Mouse (Mus musculus): ENCODE results near the gene Lrg1. TPM values are rescaled to one million over a fixed set of nuclear protein-coding genes. Genes with fewer than 3 reads are reported as not detected.

The Lrg1 gene
- total and polyA plus RNA-seq, 3 experiments: not detected

DNA sequence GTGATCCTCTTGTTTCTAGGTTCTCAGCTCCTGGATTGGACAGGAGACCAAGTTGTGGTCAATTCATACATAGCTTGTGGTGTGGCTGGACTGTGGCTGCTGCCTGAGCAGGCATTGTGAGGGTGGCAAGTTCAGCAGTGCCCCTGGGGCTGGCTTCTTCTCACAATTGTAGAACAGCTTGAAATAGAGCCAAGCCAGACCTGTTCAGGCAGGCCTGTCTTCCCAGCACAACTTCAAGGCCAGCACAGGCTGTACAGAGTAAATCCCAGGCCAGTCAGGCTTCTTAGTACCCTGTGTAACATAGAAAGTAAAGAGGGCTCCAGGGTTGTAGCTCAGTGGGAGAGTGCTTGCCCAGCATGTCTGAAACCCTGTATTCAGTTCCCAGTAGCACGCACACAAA is 29.0 kb downstream of the Lrg1 start:
- Histone ChIP-seq H3K9ac (ENCODE audit: control insufficient read depth, low read depth, low read length, poor library complexity, severe bottlenecking) (no peak overlapping the region), H3K79me2 (ENCODE audit: control insufficient read depth, insufficient read depth, low read length, poor library complexity) (no peaks in the 10 kb centered on the region), H3K27me3 (ENCODE audit: control insufficient read depth in 1 of 2, insufficient read depth in 2 of 2, low read length in 2 of 2) (no peaks in the 10 kb centered on the region), H3K36me3 (ENCODE audit: control insufficient read depth in 1 of 2, insufficient read depth in 2 of 2, low read length in 2 of 2) (peaks cover 0 to 5% of the 10 kb centered on the region in 2 experiments; a peak in 2 of 4 replicates), H3K4me3 (ENCODE audit: control insufficient read depth in 1 of 2, insufficient read depth in 1 of 2, low read depth in 2 of 2, low read length in 2 of 2) (no peak overlapping the region), H3K9me3 (replicated peaks; ENCODE audit: insufficient read depth, low read length) (no peaks in the 10 kb centered on the region), H3K27ac (ENCODE audit: control insufficient read depth, low read depth, low read length) (no peak overlapping the region), H3K4me1 (ENCODE audit: control insufficient read depth in 1 of 2, insufficient read depth in 2 of 2, low read length in 2 of 2) (no peaks in the 10 kb centered on the region)
- no peak for DNase-seq (ENCODE audit: low read depth, low spot score)
- TF ChIP-seq MEF2A (IDR thresholded peaks at IDR 0.05; ENCODE audit: extremely low read depth, insufficient replicate concordance, low read depth, low read length, poor library complexity, severe bottlenecking) (no peak), ETS1 (IDR thresholded peaks at IDR 0.05; ENCODE audit: low read depth, low read length) (no peak), SIN3A (IDR thresholded peaks at IDR 0.05; ENCODE audit: low read length) (no peak), TAL1 (IDR thresholded peaks at IDR 0.05; ENCODE audit: low read length) (no peak)

DNA sequence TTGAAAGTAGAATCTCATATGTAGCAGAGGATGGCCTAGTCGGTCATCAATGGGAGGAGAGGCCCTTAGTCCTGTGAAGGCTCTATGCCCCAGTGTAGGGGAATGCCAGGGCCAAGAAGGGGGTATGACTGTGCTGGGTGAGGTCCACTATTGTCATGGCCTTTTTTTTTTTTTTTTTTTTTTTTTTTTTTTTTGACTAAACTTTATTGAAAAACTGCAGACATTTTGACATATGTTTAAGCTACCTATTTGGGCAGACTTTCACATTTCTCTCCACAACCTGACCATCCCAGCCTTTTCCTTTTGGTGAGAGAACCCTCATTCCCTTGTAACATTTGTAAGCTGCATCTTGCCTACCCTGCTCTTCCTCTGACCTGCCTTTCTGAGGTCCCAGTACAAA is 29.5 kb downstream of the Lrg1 start:
- no peaks in the 10 kb centered on the region for H3K9me3 ChIP-seq (replicated peaks; ENCODE audit: insufficient read depth, low read length)
- no peaks in the 10 kb centered on the region for H3K4me1 ChIP-seq (ENCODE audit: control insufficient read depth in 1 of 2, insufficient read depth in 2 of 2, low read length in 2 of 2)
- no peaks in the 10 kb centered on the region for H3K27me3 ChIP-seq (ENCODE audit: control insufficient read depth in 1 of 2, insufficient read depth in 2 of 2, low read length in 2 of 2)
- H3K4me3 ChIP-seq (ENCODE audit: control insufficient read depth in 1 of 2, insufficient read depth in 1 of 2, low read depth in 2 of 2, low read length in 2 of 2): no peak overlapping the region
- DNase-seq (ENCODE audit: low read depth, low spot score): no peak
- TF ChIP-seq SMC3 (IDR thresholded peaks at IDR 0.05; ENCODE audit: low read depth, low read length): no peak
- TF ChIP-seq CHD2 (IDR thresholded peaks at IDR 0.05; ENCODE audit: low read length): no peak
- peak; percentile 96 for TF ChIP-seq ZNF384 (IDR thresholded peaks at IDR 0.05; ENCODE audit: low read depth, low read length)
- H3K9ac ChIP-seq (ENCODE audit: control insufficient read depth, low read depth, low read length, poor library complexity, severe bottlenecking): no peak overlapping the region
- H3K27ac ChIP-seq (ENCODE audit: control insufficient read depth, low read depth, low read length): no peak overlapping the region
- peaks cover 0 to 3% of the 10 kb centered on the region in 2 experiments; a peak in 2 of 4 replicates for H3K36me3 ChIP-seq (ENCODE audit: control insufficient read depth in 1 of 2, insufficient read depth in 2 of 2, low read length in 2 of 2)
- H3K79me2 ChIP-seq (ENCODE audit: control insufficient read depth, insufficient read depth, low read length, poor library complexity): no peaks in the 10 kb centered on the region

DNA sequence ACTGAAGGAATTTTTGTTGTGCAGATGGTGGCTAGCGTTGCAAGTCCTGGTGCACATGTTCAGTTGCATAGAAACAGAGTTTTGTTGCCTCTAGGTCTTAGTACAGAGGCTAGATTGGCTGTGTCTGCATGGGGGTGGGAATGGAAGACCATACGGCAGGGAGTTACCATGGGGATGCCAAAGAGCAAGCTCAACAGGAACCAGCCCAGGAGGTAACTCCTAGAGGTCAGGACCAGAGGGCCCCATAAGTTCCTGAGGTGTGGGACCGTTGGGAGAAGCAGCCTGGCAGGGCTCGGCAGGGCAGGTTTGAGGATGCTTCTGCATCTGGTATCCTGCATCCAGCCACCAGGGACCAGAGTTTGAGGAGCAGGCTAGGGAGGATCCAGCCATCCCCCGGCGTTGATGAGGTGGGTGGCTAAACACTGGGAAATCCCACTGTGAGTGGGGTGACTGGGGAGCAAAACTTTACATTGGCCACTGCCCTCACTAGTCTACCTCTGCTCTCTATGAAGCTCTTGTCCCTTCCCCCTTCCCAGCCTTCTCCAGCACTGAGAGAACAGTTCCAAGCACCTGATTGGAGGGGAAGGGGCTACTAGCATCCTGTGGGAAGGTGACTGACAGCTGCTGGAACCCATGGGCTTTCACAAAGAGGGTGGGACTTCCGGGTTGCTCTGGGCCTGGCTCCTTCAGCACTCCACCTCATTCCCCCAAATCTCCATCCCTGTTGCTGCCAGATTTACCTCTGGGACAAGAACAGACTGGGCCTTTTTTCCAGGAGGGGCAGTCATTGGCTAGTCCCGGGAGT is 40.8 kb downstream of the Lrg1 start:
- peak; percentile 65 for DNase-seq (ENCODE audit: low read depth, low spot score)
- H3K79me2 ChIP-seq (ENCODE audit: control insufficient read depth, insufficient read depth, low read length, poor library complexity): peaks cover 17% of the 10 kb centered on the region
- peak overlapping the region; percentile 82 for H3K9ac ChIP-seq (ENCODE audit: control insufficient read depth, low read depth, low read length, poor library complexity, severe bottlenecking)
- H3K4me3 ChIP-seq (ENCODE audit: control insufficient read depth in 1 of 2, insufficient read depth in 1 of 2, low read depth in 2 of 2, low read length in 2 of 2): peak overlapping the region; percentile 63 to 98; a peak in 3 of 4 replicates
- H3K27ac ChIP-seq (ENCODE audit: control insufficient read depth, low read depth, low read length): no peak overlapping the region
- H3K4me1 ChIP-seq (ENCODE audit: control insufficient read depth in 1 of 2, insufficient read depth in 2 of 2, low read length in 2 of 2): peaks cover 0 to 13% of the 10 kb centered on the region in 2 experiments; a peak in 3 of 4 replicates
- no peaks in the 10 kb centered on the region for H3K27me3 ChIP-seq (ENCODE audit: control insufficient read depth in 1 of 2, insufficient read depth in 2 of 2, low read length in 2 of 2)
- H3K9me3 ChIP-seq (replicated peaks; ENCODE audit: insufficient read depth, low read length): no peaks in the 10 kb centered on the region
- TF ChIP-seq HCFC1 (IDR thresholded peaks at IDR 0.05; ENCODE audit: low read depth, low read length): 0 out of 2 replicates have a peak, but pooled peaks have one; percentile 48
- TF ChIP-seq RCOR1 (IDR thresholded peaks at IDR 0.05; ENCODE audit: low read depth, low read length): no peak
- TF ChIP-seq ELF1 (IDR thresholded peaks at IDR 0.05; ENCODE audit: low read depth, low read length): peak; percentile 35; the same call in 1 of the 2 replicates
- peaks cover 0 to 8% of the 10 kb centered on the region in 2 experiments; a peak in 2 of 4 replicates for H3K36me3 ChIP-seq (ENCODE audit: control insufficient read depth in 1 of 2, insufficient read depth in 2 of 2, low read length in 2 of 2)
